Mouse (Mus musculus): ENCODE data around the gene Kcnma1. TPM values are rescaled to one million over a fixed set of nuclear protein-coding genes. Genes with fewer than 3 reads are reported as not detected.

Kcnma1 gene
- polyA plus RNA-seq, 1 experiment from 2014 or later, result 0.19 TPM

DNA sequence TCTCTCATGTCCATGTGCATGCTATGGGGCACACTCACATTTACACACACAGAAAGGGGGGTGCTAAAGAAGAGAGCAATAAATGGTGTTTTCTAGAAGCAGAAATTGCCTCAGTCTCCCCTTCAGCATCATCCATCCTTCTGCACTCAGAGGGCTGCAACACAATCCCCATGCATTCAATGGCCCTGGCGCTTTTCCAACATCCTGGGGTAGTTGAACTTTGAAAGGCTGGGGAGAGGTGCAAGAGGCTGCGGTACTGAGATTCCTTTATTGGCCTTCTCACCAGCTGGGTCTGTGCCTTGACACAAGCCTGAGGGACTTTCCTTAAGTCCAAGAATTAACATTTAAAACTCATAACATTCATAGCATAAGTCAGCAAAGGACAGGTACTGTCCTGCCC is 8.0 kb downstream of the Kcnma1 start:
- peaks cover 9% of the 10 kb centered on the region for H3K4me1 ChIP-seq
- no peak overlapping the region for H3K4me3 ChIP-seq
- no peaks in the 10 kb centered on the region for H3K9me3 ChIP-seq
- no peaks in the 10 kb centered on the region for H3K36me3 ChIP-seq
- ATAC-seq (ENCODE audit: extremely low read depth, insufficient number of reproducible peaks, low FRiP score, low TSS enrichment), result no peak
- WGBS, result 47% methylated on average over 2 of the region's 2 CpGs
- H3K27me3 ChIP-seq (replicated peaks), result peaks cover 99% of the 10 kb centered on the region
- H3K4me2 ChIP-seq, result no peak overlapping the region
- no peak overlapping the region for H3K9ac ChIP-seq
- no peak overlapping the region for H3K27ac ChIP-seq (replicated peaks)

DNA sequence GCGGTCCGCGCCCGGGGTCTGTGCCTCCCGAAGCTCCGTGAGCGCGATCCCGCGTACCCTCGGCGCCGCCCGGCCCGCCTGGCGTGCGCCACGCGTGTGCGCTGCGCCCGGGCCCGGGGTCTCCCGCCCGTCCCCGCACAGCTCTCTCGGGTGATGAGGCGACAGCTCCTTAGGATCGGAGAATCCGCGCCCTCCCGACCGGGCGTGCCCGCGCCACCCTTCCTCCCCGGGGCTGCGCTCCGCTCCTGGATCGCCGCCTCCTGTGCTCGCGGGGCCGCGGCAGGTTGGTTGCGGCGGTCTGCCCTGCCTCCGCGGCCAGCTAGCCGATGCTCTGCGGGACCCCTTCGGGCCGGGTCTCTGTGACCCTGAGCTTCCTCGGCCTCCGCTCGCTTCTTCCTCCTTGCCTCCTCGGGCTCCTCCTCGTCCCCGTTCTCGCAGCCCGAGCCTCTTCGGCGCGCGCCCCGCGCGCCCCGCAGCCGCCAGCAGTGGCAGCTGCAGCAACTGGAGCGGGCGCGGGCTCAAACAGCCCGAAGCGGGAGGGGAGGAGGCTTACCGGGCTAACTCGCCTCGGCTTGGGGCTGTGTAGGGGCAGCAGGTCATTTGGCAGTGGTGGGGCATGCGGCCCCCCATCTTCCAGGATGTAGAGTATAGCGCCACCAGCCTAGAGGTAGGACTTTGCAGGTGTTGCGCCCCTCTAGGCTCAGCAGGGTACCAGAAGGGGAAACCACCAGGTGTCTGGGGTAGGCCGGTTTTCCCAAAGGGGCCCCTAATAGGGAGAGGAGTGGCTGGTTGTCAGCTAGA is 9.6 kb downstream of the Kcnma1 start:
- H3K4me2 ChIP-seq, result peak overlapping the region; percentile 98
- peak; percentile 51; the same call in 1 of the 2 replicates for ATAC-seq (ENCODE audit: extremely low read depth, insufficient number of reproducible peaks, low FRiP score, low TSS enrichment)
- under 1% methylated on average over 78 of the region's 82 CpGs for WGBS
- no peaks in the 10 kb centered on the region for H3K9me3 ChIP-seq
- H3K36me3 ChIP-seq, result no peaks in the 10 kb centered on the region
- peak overlapping the region; percentile 79 for H3K9ac ChIP-seq
- H3K4me1 ChIP-seq, result peaks cover 9% of the 10 kb centered on the region
- no peak overlapping the region for H3K27ac ChIP-seq (replicated peaks)
- peaks cover 99% of the 10 kb centered on the region for H3K27me3 ChIP-seq (replicated peaks)
- peak overlapping the region; percentile 77 for H3K4me3 ChIP-seq

DNA sequence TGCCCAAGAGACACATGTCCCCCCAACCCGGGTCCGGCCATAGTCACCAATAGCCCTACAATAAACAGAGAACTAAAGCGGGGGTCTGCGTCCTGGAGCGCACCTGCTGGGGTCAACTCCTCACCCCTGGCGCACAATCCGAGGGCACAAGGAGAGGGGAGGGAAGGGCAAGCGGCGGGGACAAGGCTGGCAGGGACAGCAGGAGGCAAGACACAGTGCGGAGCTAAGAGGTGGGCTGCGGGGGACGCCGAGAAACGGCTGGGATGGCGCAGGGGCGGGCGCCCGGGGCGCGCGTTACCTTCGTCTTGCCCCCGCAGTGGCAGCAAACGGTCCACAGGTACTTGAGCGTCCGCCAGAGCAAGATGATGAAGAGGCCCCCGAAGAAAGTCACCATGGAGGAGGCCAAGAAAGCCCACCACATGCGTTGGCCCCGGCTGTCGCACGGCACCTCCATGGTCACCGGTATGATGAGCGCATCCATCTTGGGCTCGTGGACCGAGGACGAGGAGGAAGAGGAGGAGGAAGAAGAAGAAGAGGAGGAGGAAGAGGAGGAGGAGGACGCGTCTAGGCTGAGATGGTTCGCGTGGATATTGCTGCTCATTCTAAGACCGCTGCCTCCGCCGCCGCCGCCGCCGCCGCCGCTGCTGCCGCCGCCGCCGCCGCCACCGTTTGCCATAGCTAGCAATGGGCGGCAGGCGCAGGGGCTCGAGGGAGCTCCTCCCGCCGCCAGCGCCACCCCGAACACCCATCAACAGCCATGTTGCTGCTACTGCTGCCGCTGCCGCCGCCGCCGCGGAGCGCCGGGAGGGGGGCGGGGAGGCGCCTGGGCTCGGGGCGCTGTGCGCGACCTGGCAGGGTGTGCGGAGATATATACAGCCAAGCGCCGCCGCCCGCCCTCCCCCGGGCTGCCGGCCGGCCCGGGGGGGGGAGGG is 10.6 kb downstream of the Kcnma1 start:
- Histone ChIP-seq H3K27me3 (replicated peaks) (peaks cover 99% of the 10 kb centered on the region), H3K27ac (replicated peaks) (no peak overlapping the region), H3K4me1 (peaks cover 9% of the 10 kb centered on the region), H3K4me3 (peak overlapping the region; percentile 77), H3K36me3 (no peaks in the 10 kb centered on the region), H3K9ac (peak overlapping the region; percentile 79), H3K9me3 (no peaks in the 10 kb centered on the region), H3K4me2 (peak overlapping the region; percentile 98)
- no peak for ATAC-seq (ENCODE audit: extremely low read depth, insufficient number of reproducible peaks, low FRiP score, low TSS enrichment)
- WGBS, result under 1% methylated on average over 61 of the region's 85 CpGs

DNA sequence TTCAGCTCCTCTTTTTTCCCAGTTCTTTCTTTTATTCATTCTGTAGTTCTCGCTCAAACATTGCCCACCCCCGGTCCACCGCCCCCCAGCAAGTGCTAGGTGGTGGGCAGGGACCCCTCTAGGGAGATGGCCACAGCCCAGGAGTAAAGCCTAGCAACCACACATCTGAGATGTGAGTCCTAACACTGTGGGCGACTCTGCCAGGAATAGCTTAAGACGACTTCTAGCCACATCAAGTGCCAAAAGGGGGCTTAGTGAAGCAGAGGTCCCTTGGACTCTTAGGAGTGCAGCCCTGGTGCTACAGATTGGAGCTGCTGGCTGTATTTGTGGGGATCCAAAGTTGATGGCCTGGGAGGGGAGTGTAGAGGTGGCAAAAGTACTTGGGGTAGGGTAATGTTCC is 11.6 kb downstream of the Kcnma1 start:
- H3K9ac ChIP-seq, result no peak overlapping the region
- peaks cover 9% of the 10 kb centered on the region for H3K4me1 ChIP-seq
- no peaks in the 10 kb centered on the region for H3K9me3 ChIP-seq
- WGBS, result 39% methylated on average over 5 of the region's 5 CpGs
- ATAC-seq (ENCODE audit: extremely low read depth, insufficient number of reproducible peaks, low FRiP score, low TSS enrichment), result no peak
- H3K27me3 ChIP-seq (replicated peaks), result peaks cover 98% of the 10 kb centered on the region
- H3K27ac ChIP-seq (replicated peaks), result no peak overlapping the region
- no peak overlapping the region for H3K4me3 ChIP-seq
- H3K36me3 ChIP-seq, result no peaks in the 10 kb centered on the region
- H3K4me2 ChIP-seq, result no peak overlapping the region

DNA sequence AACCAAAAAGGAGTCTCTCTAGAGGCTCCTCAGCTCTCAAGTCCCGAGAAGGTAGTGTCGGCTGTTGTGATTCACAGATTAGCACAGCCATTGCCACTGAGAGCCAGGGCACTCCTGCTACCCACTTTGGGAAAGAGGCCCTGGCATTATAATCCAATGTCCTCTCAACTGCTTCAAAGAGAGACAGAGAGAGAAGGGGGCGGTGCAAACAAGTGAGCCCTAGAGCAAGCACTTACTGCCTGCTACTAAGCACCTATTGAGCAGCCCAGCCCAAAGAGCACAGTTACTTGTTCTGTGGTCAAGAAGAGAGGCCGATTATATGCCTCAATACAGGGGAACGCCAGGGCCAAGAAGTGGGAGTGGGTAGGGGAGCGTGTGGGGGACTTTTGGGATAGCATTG is 16.4 kb downstream of the Kcnma1 start:
- no peak overlapping the region for H3K4me3 ChIP-seq
- ATAC-seq (ENCODE audit: extremely low read depth, insufficient number of reproducible peaks, low FRiP score, low TSS enrichment), result no peak
- H3K9me3 ChIP-seq, result no peaks in the 10 kb centered on the region
- no peaks in the 10 kb centered on the region for H3K36me3 ChIP-seq
- WGBS, result 76% methylated on average over 6 of the region's 6 CpGs
- H3K9ac ChIP-seq, result no peak overlapping the region
- no peaks in the 10 kb centered on the region for H3K4me1 ChIP-seq
- no peak overlapping the region for H3K4me2 ChIP-seq
- no peak overlapping the region for H3K27ac ChIP-seq (replicated peaks)
- H3K27me3 ChIP-seq (replicated peaks), result peaks cover 82% of the 10 kb centered on the region

DNA sequence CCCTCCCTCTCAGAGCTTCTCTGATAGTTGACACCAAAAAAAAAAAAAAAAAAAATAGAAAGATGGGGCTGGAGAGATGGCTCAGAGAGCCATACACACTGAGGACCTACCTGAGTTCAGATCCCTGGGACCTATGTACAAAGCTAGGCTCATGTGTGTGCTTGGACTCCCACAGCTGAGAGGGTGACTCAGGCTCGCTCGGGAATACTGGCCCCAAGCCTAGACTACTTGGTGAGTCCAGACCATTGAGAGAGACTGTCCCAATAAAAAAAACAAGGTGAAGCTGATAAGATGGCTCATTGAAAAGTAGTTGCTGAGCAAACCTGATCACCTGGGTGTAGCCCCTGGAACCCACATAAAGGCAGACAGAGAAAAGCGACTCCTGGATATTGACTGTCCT is 18.5 kb downstream of the Kcnma1 start:
- H3K9me3 ChIP-seq, result no peaks in the 10 kb centered on the region
- no peaks in the 10 kb centered on the region for H3K4me1 ChIP-seq
- 68% methylated on average over 3 of the region's 3 CpGs for WGBS
- no peak overlapping the region for H3K4me3 ChIP-seq
- H3K27ac ChIP-seq (replicated peaks), result no peak overlapping the region
- peaks cover 70% of the 10 kb centered on the region for H3K27me3 ChIP-seq (replicated peaks)
- no peak overlapping the region for H3K4me2 ChIP-seq
- H3K36me3 ChIP-seq, result no peaks in the 10 kb centered on the region
- no peak for ATAC-seq (ENCODE audit: extremely low read depth, insufficient number of reproducible peaks, low FRiP score, low TSS enrichment)
- no peak overlapping the region for H3K9ac ChIP-seq

DNA sequence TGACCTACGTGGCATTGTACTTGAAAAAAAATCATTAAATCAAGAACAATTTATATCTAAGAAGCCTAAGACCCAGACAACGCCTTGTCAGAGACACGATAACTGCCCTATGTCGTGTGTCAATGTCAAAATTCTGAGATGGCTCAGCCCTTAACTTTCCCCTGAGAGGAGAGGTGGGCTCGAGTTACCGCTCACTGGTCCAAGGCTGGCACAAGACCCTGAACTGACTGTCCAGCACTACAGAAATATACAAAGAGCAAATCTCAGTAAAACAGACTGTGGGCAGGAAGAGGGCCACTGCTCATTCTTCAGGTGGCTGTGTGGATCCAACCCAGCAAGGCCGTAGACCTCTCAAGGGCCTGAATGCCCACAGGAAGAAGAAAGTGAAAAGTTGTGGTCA is 23.4 kb downstream of the Kcnma1 start:
- Histone ChIP-seq H3K4me3 (no peak overlapping the region), H3K4me2 (no peak overlapping the region), H3K27ac (replicated peaks) (no peak overlapping the region), H3K27me3 (replicated peaks) (peaks cover 24% of the 10 kb centered on the region), H3K4me1 (no peaks in the 10 kb centered on the region), H3K36me3 (no peaks in the 10 kb centered on the region), H3K9ac (no peak overlapping the region), H3K9me3 (no peaks in the 10 kb centered on the region)
- WGBS, result 78% methylated on average over 7 of the region's 7 CpGs
- no peak for ATAC-seq (ENCODE audit: extremely low read depth, insufficient number of reproducible peaks, low FRiP score, low TSS enrichment)

DNA sequence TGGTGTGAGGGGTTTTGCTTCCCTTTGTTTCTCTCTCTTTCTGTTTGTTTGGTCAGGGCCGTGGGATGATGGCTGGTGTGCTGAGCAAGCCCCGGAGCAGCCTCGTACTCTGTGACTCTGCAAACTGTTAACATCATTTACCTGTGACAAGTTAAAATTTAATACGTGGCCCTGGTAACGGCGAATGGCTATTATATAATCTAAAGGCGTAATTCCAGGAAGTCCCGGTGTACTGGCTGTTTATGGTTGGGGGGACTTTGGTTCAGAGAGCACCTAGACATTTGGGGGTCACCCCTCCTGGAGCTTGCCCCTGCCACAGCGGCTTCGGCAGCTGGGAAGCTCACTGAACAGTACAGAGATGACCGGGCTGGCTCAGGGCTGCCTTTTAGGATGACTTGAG is 24.6 kb downstream of the Kcnma1 start:
- Histone ChIP-seq H3K4me3 (no peak overlapping the region), H3K27me3 (replicated peaks) (peaks cover 21% of the 10 kb centered on the region; the same call in 1 of the 2 replicates), H3K27ac (replicated peaks) (no peak overlapping the region), H3K9ac (no peak overlapping the region), H3K4me1 (no peaks in the 10 kb centered on the region), H3K4me2 (no peak overlapping the region), H3K9me3 (no peaks in the 10 kb centered on the region), H3K36me3 (no peaks in the 10 kb centered on the region)
- 84% methylated on average over 11 of the region's 11 CpGs for WGBS
- ATAC-seq (ENCODE audit: extremely low read depth, insufficient number of reproducible peaks, low FRiP score, low TSS enrichment), result no peak

DNA sequence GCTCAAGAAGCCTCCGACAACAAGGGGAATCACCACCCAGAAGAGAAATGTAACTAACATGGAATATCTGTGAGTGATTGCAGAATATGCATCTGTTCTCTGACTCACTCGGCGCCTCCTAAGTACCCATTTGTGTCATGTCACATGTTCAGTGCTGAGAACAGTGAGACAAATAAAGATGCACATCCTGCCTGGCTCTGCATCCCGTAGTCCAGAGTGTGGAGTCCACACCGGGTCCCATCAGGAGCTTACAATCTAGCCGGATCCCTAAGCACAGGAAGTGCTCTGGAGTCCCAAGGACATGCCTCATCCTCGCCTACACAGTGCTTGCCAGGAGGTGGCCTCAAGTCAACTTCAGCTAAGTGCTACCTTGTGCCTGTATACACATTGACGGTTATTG is 32.1 kb downstream of the Kcnma1 start:
- Histone ChIP-seq H3K27ac (replicated peaks) (no peak overlapping the region), H3K4me3 (no peak overlapping the region), H3K27me3 (replicated peaks) (0 out of 2 replicates have a peak, but pooled peaks cover 10% of the 10 kb centered on the region), H3K9ac (no peak overlapping the region), H3K9me3 (no peaks in the 10 kb centered on the region), H3K4me1 (no peaks in the 10 kb centered on the region), H3K36me3 (no peaks in the 10 kb centered on the region), H3K4me2 (no peak overlapping the region)
- WGBS, result 66% methylated on average over 8 of the region's 8 CpGs
- ATAC-seq (ENCODE audit: extremely low read depth, insufficient number of reproducible peaks, low FRiP score, low TSS enrichment), result no peak

DNA sequence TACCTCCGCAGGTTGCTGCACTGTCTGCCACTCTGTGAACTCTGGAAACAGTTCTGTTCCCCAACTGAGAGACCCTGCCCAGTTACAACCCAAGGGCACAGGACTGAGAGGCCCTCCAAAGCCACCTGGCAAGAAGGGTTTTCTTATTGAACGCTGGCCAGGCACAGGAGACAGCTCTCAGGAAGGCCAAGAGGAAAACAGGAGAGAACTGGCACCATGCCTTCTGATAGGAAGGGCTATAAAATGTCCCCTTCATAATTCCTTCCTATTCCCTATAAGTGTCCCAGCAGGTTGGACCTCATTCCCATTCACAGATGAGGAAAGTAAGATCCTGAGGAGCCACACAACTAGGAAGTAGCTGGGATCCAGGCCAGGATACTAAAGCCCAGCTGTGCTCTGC is 39.6 kb downstream of the Kcnma1 start:
- Histone ChIP-seq H3K4me2 (no peak overlapping the region), H3K4me3 (no peak overlapping the region), H3K36me3 (no peaks in the 10 kb centered on the region), H3K27me3 (replicated peaks) (no peaks in the 10 kb centered on the region; the same call in 1 of the 2 replicates), H3K9me3 (no peaks in the 10 kb centered on the region), H3K27ac (replicated peaks) (no peak overlapping the region), H3K9ac (no peak overlapping the region), H3K4me1 (no peaks in the 10 kb centered on the region)
- ATAC-seq (ENCODE audit: extremely low read depth, insufficient number of reproducible peaks, low FRiP score, low TSS enrichment), result no peak
- 80% methylated on average over 2 of the region's 2 CpGs for WGBS

DNA sequence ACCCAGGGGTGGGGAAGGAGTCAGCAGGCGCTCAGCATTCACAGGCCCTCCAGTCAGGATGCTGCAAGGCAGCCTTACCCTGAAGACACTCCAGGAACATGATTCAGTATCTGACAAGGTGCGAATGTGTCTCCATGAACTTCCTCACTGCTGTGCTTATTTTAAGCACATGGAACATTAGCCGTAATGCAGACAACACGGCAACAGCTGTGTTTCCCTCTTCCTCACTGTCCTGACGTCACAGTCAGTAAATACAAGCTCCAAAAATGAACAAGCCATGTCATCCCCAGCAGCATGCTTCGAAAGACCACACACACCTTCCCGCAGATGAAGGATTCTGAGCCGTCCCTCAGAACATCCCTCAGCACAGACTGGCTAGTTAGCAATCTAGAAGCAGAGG is 47.8 kb downstream of the Kcnma1 start:
- ATAC-seq (ENCODE audit: extremely low read depth, insufficient number of reproducible peaks, low FRiP score, low TSS enrichment), result no peak
- Histone ChIP-seq H3K4me2 (no peak overlapping the region), H3K36me3 (no peaks in the 10 kb centered on the region), H3K27me3 (replicated peaks) (no peaks in the 10 kb centered on the region; the same call in 1 of the 2 replicates), H3K4me3 (no peak overlapping the region), H3K4me1 (no peaks in the 10 kb centered on the region), H3K9ac (no peak overlapping the region), H3K9me3 (no peaks in the 10 kb centered on the region), H3K27ac (replicated peaks) (no peak overlapping the region)
- 63% methylated on average over 8 of the region's 8 CpGs for WGBS
